Mouse (Mus musculus): ENCODE measurements around the gene Gmppa. TPM values are rescaled to one million over a fixed set of nuclear protein-coding genes. Genes with fewer than 3 reads are reported as not detected.

Gene Gmppa
- polyA plus RNA-seq, 1 experiment from 2014 or later: 62.3 TPM

DNA sequence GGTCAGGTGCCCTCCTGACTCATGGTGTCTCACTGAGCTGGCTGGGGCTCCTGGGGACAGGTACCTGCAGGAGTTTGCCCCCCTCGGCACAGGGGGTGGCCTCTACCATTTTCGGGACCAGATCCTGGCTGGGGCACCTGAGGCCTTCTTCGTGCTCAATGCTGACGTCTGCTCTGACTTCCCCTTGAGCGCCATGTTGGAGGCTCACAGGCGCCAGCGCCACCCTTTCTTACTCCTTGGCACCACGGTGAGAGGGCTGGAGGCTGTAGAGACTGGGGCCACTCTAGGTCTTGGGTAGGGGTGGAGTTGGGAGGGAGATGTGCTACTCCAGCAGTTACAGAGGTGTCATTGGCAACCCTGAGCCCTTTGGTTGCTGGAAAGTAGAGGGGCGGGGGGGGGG lies 3.1 kb downstream of the Gmppa start:
- no peak overlapping the region for H3K9ac ChIP-seq (replicated peaks)
- H3K4me2 ChIP-seq (replicated peaks): no peak overlapping the region
- ATAC-seq (replicated peaks): no peak
- H3K9me3 ChIP-seq: no peaks in the 10 kb centered on the region
- peaks cover 27% of the 10 kb centered on the region for H3K4me1 ChIP-seq
- WGBS: 78% methylated on average over 8 of the region's 9 CpGs
- no peaks in the 10 kb centered on the region for H3K27me3 ChIP-seq
- H3K27ac ChIP-seq (replicated peaks): no peak overlapping the region
- H3K36me3 ChIP-seq: no peaks in the 10 kb centered on the region
- H3K4me3 ChIP-seq: no peak overlapping the region

DNA sequence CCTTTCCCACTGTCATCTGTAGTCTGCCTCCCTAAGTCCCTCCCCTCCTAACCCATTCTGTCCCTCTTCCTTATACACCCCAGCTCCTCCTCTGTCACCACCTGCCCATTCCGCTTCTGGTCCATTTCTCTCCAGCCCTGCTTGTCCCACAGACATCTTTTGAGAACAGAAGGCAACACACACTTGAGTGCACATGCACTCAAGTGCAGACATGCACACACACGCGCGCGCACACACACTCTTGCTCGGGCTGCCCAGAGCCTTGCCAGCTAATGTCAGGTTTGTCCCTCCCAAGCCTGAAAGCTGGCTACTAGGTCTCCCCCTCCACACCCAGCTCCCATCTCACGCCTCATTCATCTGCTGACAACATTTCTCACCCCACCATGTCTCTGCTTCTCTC lies 4.9 kb downstream of the Gmppa start:
- no peaks in the 10 kb centered on the region for H3K27me3 ChIP-seq
- H3K4me1 ChIP-seq: peaks cover 43% of the 10 kb centered on the region

DNA sequence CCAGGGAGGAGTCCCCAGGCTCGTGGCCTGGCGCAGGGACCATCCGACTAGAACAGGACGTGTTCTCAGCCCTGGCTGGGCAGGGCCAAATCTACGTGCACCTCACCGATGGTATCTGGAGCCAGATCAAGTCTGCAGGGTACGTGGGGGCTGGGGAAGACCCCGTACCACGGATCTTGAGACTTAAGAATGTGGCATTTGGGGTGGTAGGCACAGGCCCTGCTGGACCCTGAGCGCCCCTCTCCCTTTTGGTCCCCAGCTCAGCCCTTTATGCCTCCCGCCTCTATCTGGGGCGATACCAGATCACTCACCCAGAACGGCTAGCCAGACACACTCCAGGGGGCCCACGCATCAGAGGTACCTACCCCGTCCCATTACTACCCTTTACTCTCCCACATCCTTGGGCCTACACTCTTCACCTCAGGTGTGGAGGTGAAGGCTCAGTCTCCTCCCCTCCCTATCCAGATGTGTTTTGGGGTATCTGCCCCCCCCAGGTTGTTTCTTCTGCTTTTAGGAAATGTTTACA lies 5.8 kb downstream of the Gmppa start:
- Histone ChIP-seq H3K4me2 (replicated peaks) (no peak overlapping the region), H3K4me3 (no peak overlapping the region), H3K27ac (replicated peaks) (no peak overlapping the region), H3K27me3 (0 out of 2 replicates have a peak, but pooled peaks cover under 1% of the 10 kb centered on the region), H3K9me3 (no peaks in the 10 kb centered on the region), H3K4me1 (peaks cover 47% of the 10 kb centered on the region), H3K9ac (replicated peaks) (no peak overlapping the region), H3K36me3 (no peaks in the 10 kb centered on the region)
- WGBS: 86% methylated on average over 15 of the region's 15 CpGs
- no peak for ATAC-seq (replicated peaks)

More for the DNA sequence above, 4.9 kb downstream of the Gmppa start:
- Histone ChIP-seq H3K9me3 (no peaks in the 10 kb centered on the region), H3K36me3 (no peaks in the 10 kb centered on the region), H3K4me2 (replicated peaks) (no peak overlapping the region), H3K9ac (replicated peaks) (no peak overlapping the region), H3K27ac (replicated peaks) (no peak overlapping the region), H3K4me3 (no peak overlapping the region)
- WGBS: 84% methylated on average over 7 of the region's 7 CpGs
- no peak for ATAC-seq (replicated peaks)

DNA sequence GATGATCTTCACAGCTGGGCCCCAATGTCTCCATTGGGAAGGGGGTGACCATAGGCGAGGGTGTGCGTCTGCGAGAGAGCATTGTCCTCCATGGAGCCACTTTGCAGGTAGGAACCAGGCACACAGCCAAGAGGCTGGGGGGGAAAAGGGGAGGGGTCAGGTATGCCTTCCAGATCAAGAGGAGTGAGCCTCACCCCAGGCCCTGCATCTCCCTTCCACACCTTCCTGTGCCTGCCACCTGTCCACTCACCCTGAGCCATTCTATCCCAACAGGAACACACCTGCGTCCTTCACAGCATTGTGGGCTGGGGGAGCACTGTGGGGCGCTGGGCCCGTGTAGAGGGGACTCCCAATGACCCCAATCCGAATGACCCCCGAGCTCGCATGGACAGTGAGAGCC lies 6.4 kb downstream of the Gmppa start:
- no peaks in the 10 kb centered on the region for H3K9me3 ChIP-seq
- H3K27ac ChIP-seq (replicated peaks): no peak overlapping the region
- WGBS: 81% methylated on average over 9 of the region's 9 CpGs
- no peaks in the 10 kb centered on the region for H3K36me3 ChIP-seq
- H3K27me3 ChIP-seq: peaks cover 6% of the 10 kb centered on the region; the same call in 1 of the 2 replicates
- no peak overlapping the region for H3K4me3 ChIP-seq
- H3K9ac ChIP-seq (replicated peaks): no peak overlapping the region
- H3K4me2 ChIP-seq (replicated peaks): no peak overlapping the region
- peaks cover 52% of the 10 kb centered on the region for H3K4me1 ChIP-seq
- no peak for ATAC-seq (replicated peaks)

DNA sequence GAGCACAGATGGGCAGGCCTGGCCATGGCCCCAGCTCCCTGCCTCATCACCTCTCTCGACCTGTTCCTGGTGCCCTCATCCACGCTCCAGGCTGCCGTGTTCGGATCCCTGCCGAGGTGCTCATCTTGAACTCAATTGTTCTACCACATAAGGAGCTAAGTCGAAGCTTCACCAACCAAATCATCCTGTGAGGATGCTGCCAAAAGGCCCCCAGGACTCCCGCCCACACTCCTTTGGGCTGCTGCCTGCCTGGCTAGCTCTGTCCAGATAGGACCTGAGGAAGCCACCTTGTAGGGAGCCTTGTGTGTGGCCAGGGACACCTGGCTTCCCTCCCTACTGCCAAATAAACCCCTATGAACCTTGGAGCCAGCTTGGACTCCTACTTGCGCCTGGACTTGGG lies 7.1 kb downstream of the Gmppa start:
- no peak overlapping the region for H3K4me3 ChIP-seq
- 0 out of 2 replicates have a peak overlapping the region, but pooled peaks have one; percentile 2 for H3K4me2 ChIP-seq (replicated peaks)
- no peak overlapping the region for H3K9ac ChIP-seq (replicated peaks)
- no peak; the same call in 1 of the 2 replicates for ATAC-seq (replicated peaks)
- peak overlapping the region; percentile 75 for H3K27ac ChIP-seq (replicated peaks)
- no peaks in the 10 kb centered on the region for H3K9me3 ChIP-seq
- no peaks in the 10 kb centered on the region for H3K36me3 ChIP-seq
- 24% methylated on average over 8 of the region's 8 CpGs for WGBS
- H3K4me1 ChIP-seq: peaks cover 58% of the 10 kb centered on the region
- H3K27me3 ChIP-seq: peaks cover 6% of the 10 kb centered on the region; the same call in 1 of the 2 replicates

DNA sequence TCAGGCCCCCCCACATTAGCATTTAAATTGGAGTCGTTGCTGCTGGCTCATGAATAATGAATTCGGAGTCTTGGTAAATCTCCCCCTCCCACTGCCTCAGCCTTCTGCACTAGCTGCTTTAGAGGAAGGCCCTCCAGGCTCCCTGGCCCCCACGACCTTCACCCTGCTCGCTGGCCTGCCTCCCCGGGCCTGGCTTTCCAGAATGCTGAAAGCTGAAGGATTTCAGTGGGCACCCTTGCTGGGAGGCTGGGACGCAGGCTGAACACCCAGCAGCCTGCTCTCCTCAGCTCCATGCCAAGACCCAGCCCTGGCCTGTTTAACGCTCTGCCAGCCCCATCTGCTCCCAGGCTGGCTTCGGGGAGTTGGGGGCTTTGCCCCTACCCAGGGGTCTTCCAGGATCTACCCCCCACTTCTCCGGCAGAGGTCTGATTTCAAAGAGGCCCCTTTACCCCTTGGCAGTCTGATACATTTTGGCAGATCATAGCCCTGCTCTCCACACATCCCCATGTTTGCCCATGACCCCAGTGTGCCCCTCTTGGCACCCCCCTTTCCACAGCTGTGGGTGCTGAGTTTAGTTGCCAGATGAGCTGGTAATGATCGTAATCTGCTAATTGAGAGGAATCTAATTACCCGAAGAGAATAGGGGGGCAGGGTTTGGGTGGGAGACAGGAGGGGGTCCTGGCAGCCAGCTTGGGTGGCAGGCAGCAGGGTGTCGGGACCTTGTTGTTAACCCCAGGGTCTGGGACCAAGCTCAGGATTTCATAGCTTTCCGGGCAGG lies 7.7 kb downstream of the Gmppa start:
- Histone ChIP-seq H3K4me3 (no peak overlapping the region), H3K27me3 (peaks cover 9% of the 10 kb centered on the region; the same call in 1 of the 2 replicates), H3K4me1 (peaks cover 64% of the 10 kb centered on the region), H3K9ac (replicated peaks) (no peak overlapping the region), H3K4me2 (replicated peaks) (0 out of 2 replicates have a peak overlapping the region, but pooled peaks have one; percentile 2), H3K9me3 (no peaks in the 10 kb centered on the region), H3K36me3 (no peaks in the 10 kb centered on the region), H3K27ac (replicated peaks) (peak overlapping the region; percentile 75)
- peak; percentile 47 for ATAC-seq (replicated peaks)
- WGBS: 17% methylated on average over 13 of the region's 13 CpGs

DNA sequence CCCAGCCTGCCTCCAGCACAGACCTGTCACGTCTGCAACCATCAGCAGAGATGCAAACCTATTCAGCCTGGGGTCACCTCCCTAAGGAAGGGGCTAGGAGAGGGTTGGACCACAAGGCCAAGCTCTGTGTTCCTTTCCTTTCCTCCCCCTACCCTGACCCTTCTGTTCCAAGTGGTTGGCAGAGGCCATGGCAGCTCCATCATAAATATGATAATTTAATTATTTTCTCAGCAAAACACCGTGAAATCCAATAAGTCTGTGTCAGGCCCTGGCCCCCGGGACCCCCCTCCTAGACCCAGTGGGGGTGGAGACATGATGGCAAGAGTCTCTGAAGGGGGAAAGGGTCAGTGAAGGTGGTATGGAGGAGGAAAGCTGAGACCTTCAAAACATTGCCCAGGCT lies 8.5 kb downstream of the Gmppa start:
- no peak overlapping the region for H3K4me3 ChIP-seq
- 0 out of 2 replicates have a peak overlapping the region, but pooled peaks have one; percentile 75 for H3K27ac ChIP-seq (replicated peaks)
- no peak for ATAC-seq (replicated peaks)
- no peak overlapping the region for H3K4me2 ChIP-seq (replicated peaks)
- H3K9me3 ChIP-seq: no peaks in the 10 kb centered on the region
- H3K27me3 ChIP-seq: peaks cover 15% of the 10 kb centered on the region
- WGBS: 45% methylated on average over 3 of the region's 3 CpGs
- H3K9ac ChIP-seq (replicated peaks): no peak overlapping the region
- peaks cover 71% of the 10 kb centered on the region for H3K4me1 ChIP-seq
- H3K36me3 ChIP-seq: no peaks in the 10 kb centered on the region

DNA sequence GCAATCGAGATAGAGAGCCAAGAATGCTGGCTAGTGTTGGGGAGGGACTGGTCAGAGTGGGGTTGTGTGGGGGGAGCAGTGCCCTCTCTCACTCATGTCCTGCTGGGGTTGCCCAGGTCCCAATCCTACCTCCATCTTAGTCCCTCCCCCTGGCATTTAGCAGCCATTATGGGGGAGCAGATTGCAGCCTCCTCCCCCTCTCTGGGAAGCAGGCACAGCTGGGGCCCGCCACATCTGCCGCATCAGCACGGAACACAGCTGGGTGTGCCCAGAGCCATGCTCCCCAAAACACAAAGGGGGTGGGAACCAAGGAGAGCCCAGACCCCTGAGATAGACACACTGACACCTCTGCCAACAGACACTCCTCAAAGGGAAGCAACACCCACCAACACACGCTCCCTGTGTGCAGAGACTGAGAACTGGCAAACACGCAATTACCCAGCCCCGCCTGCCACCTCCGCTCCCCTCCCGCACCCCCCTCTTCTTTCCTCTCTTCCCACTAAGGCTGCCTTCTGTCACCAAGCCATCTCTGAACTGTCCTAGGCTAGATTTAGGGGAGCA lies 9.5 kb downstream of the Gmppa start:
- ATAC-seq (replicated peaks): peak; percentile 5
- Histone ChIP-seq H3K27me3 (peaks cover 24% of the 10 kb centered on the region), H3K4me2 (replicated peaks) (peak overlapping the region; percentile 22; the same call in 1 of the 2 replicates), H3K27ac (replicated peaks) (no peak overlapping the region), H3K36me3 (no peaks in the 10 kb centered on the region), H3K4me3 (no peak overlapping the region), H3K9ac (replicated peaks) (no peak overlapping the region), H3K4me1 (peaks cover 81% of the 10 kb centered on the region), H3K9me3 (no peaks in the 10 kb centered on the region)
- 10% methylated on average over 9 of the region's 9 CpGs for WGBS

DNA sequence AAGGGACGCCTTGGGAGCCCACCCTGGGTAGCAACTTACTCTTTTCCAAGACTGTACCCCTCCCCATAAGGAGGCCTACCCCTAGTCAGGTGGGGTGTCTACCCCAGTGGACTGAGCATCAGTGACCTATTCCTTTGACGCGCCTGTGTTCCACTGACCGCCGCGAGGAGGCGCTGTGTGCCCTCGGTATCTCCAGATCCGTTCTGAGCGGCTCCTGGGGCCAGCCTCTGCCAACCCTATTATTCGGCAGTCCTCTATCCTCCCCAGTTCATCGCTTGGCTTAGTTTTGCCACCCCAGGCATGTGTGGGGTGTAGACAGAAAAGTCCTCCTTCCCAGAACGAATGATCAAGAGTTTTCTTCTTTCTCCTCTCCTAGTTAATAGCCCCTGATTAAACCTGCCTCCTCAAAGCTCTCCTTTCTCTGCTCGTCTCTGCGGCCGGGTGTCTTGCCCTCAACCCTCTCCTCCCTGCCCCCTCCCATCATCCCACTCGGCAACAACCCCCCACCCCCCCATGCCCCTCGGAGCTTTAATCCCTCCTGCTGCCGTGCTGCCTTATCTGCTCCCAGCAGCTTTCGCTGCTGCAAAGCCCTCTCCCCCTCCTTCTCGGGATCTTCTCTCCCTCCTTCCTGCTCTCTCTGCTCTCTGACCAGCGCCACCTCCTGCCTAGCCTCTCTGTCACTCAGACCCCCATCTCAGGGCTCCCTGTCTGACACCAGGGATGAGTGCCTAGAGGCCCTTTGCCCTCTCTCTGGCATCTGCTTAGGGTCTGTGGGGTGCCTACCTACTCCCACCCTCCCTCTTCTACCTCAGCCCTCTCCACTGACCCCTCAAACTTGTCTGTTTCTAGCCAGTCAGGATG lies 10.3 kb downstream of the Gmppa start:
- peaks cover 30% of the 10 kb centered on the region for H3K27me3 ChIP-seq
- peak; percentile 15 for ATAC-seq (replicated peaks)
- H3K4me1 ChIP-seq: peaks cover 89% of the 10 kb centered on the region

DNA sequence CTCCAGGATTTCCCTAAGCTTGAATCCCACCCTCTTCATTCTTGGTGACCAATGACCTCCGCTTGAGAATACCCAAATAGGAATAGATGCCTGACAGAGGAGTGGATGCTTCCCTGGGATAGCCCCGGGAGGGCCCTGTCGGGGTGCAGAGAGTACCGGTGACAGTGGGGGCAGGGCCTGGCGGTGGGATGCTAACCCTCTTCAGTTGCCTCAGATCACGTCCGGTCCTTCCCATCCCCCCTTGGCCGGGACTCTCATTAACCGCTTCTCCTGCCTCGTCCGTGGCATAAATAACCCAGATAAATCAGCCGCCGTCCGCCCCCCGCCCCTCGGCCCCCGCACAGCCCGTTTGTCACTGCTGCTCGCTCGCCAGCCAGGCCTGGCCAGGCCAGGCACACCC lies 10.9 kb downstream of the Gmppa start:
- H3K27ac ChIP-seq (replicated peaks): no peak overlapping the region
- no peak overlapping the region for H3K9ac ChIP-seq (replicated peaks)
- H3K4me1 ChIP-seq: peaks cover 89% of the 10 kb centered on the region
- H3K27me3 ChIP-seq: peaks cover 36% of the 10 kb centered on the region
- H3K4me3 ChIP-seq: no peak overlapping the region
- WGBS: 5% methylated on average over 20 of the region's 20 CpGs
- no peak for ATAC-seq (replicated peaks)
- H3K36me3 ChIP-seq: no peaks in the 10 kb centered on the region
- H3K9me3 ChIP-seq: no peaks in the 10 kb centered on the region
- no peak overlapping the region for H3K4me2 ChIP-seq (replicated peaks)

More for the DNA sequence above, 10.3 kb downstream of the Gmppa start:
- no peaks in the 10 kb centered on the region for H3K9me3 ChIP-seq
- no peak overlapping the region for H3K27ac ChIP-seq (replicated peaks)
- WGBS: 2% methylated on average over 22 of the region's 22 CpGs
- no peaks in the 10 kb centered on the region for H3K36me3 ChIP-seq
- H3K4me3 ChIP-seq: no peak overlapping the region
- H3K4me2 ChIP-seq (replicated peaks): peak overlapping the region; percentile 22
- no peak overlapping the region for H3K9ac ChIP-seq (replicated peaks)

DNA sequence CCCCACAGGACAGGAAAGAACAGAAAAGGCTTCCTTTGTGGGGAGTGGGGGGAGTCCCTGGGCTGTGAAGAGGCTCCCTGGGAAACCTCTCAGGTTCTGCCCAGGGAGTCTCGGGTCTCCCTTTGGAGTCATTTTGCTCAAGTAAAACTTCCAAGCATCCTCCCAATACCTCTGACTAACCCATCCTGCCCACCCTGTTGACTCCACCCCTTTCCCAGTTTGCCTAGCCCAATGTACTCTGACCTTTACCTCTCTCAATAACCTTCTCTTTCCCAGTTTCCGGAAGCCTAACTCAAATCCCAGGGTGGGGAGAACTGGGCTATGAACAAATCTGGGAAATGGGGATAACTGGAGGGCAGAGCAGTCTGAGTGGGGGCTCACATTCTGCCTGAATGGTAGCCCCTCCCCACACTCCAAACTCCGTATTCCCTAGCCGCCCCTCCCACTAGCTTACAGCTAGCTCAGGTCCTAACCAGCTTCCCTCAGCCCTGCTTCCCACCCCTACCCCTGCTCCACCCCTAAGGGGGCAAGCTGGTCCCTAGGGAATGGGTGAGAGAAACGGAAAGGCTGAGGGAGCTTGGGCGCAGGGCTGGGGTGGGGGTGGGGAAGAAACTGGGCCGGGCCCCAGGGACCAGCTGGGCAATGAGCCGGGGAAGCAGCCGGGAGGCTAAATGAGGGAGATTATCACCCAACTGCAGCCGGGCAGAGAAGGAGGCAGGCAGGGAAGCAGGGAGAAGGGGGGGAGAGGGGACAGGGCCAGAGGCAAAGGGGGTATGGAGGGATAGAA lies 11.7 kb downstream of the Gmppa start:
- no peak overlapping the region for H3K9ac ChIP-seq (replicated peaks)
- H3K4me3 ChIP-seq: no peak overlapping the region

More for the DNA sequence above, 11.7 kb downstream of the Gmppa start:
- peaks cover 37% of the 10 kb centered on the region for H3K27me3 ChIP-seq
- no peak overlapping the region for H3K27ac ChIP-seq (replicated peaks)
- H3K4me2 ChIP-seq (replicated peaks): peak overlapping the region; percentile 17
- H3K9me3 ChIP-seq: no peaks in the 10 kb centered on the region
- 4% methylated on average over 10 of the region's 10 CpGs for WGBS
- peak; percentile 23; the same call in 1 of the 2 replicates for ATAC-seq (replicated peaks)
- H3K36me3 ChIP-seq: no peaks in the 10 kb centered on the region
- H3K4me1 ChIP-seq: peaks cover 84% of the 10 kb centered on the region
